Mouse (Mus musculus): Measurements from ENCODE around the gene Fam19a2. TPM values are rescaled to one million over a fixed set of nuclear protein-coding genes. Genes with fewer than 3 reads are reported as not detected.

The Fam19a2 gene
- total and polyA plus RNA-seq, 2 experiments = 0.53 to 3.1 TPM

- H3K36me3 ChIP-seq (ENCODE audit: control insufficient read depth, insufficient read depth, low read length) = no peaks in the 10 kb centered on the region
- H3K27me3 ChIP-seq (ENCODE audit: control insufficient read depth, insufficient read depth, low read length) = no peaks in the 10 kb centered on the region
- H3K27ac ChIP-seq (replicated peaks; ENCODE audit: insufficient read depth, low read depth, low read length) = no peak overlapping the region
- H3K9ac ChIP-seq (ENCODE audit: low read depth, low read length) = no peak overlapping the region
- DNase-seq (ENCODE audit: extremely low read depth, low read depth, low spot score) = no peak
- no peaks in the 10 kb centered on the region for H3K79me2 ChIP-seq (ENCODE audit: control insufficient read depth, insufficient read depth, low read length)
- TF ChIP-seq POLR2A (IDR thresholded peaks at IDR 0.05; ENCODE audit: extremely low read depth, insufficient read depth, low read length) = no peak
- TF ChIP-seq CTCF (IDR thresholded peaks at IDR 0.05; ENCODE audit: low read depth, low read length) = no peak
- no peak overlapping the region for H3K4me3 ChIP-seq (ENCODE audit: insufficient read depth, low read depth, low read length)
- H3K4me1 ChIP-seq (ENCODE audit: control insufficient read depth, insufficient read depth, low read length) = no peaks in the 10 kb centered on the region
Measured at GRCm38 (mm10) chr10:123307300-123307699, 43.5 kb downstream of the Fam19a2 start.

GRCm38 (mm10) chr10:123326271-123326670 lies 62.5 kb downstream of the Fam19a2 start:
- no peaks in the 10 kb centered on the region for H3K79me2 ChIP-seq (ENCODE audit: control insufficient read depth, insufficient read depth, low read length)
- H3K27ac ChIP-seq (replicated peaks; ENCODE audit: insufficient read depth, low read depth, low read length) = no peak overlapping the region
- 87% methylated on average over 3 of the region's 3 CpGs for WGBS
- TF ChIP-seq POLR2A (IDR thresholded peaks at IDR 0.05; ENCODE audit: extremely low read depth, insufficient read depth, low read length) (no peak), CTCF (IDR thresholded peaks at IDR 0.05; ENCODE audit: low read depth, low read length) (no peak)
- no peak overlapping the region for H3K4me3 ChIP-seq (ENCODE audit: insufficient read depth, low read depth, low read length)
- no peak for DNase-seq (ENCODE audit: extremely low read depth, low read depth, low spot score)
- H3K4me1 ChIP-seq (ENCODE audit: control insufficient read depth, insufficient read depth, low read length) = no peaks in the 10 kb centered on the region
- H3K9ac ChIP-seq (ENCODE audit: low read depth, low read length) = no peak overlapping the region
- no peaks in the 10 kb centered on the region for H3K36me3 ChIP-seq (ENCODE audit: control insufficient read depth, insufficient read depth, low read length)
- no peaks in the 10 kb centered on the region for H3K27me3 ChIP-seq (ENCODE audit: control insufficient read depth, insufficient read depth, low read length)

GRCm38 (mm10) chr10:123341280-123341679 lies 77.5 kb downstream of the Fam19a2 start:
- no peak for DNase-seq (ENCODE audit: extremely low read depth, low read depth, low spot score)
- no peak for TF ChIP-seq CTCF (IDR thresholded peaks at IDR 0.05; ENCODE audit: low read depth, low read length)
- no peak for TF ChIP-seq POLR2A (IDR thresholded peaks at IDR 0.05; ENCODE audit: extremely low read depth, insufficient read depth, low read length)
- H3K36me3 ChIP-seq (ENCODE audit: control insufficient read depth, insufficient read depth, low read length) = no peaks in the 10 kb centered on the region
- no peaks in the 10 kb centered on the region for H3K27me3 ChIP-seq (ENCODE audit: control insufficient read depth, insufficient read depth, low read length)
- H3K27ac ChIP-seq (replicated peaks; ENCODE audit: insufficient read depth, low read depth, low read length) = no peak overlapping the region
- no peaks in the 10 kb centered on the region for H3K79me2 ChIP-seq (ENCODE audit: control insufficient read depth, insufficient read depth, low read length)
- H3K9ac ChIP-seq (ENCODE audit: low read depth, low read length) = no peak overlapping the region
- WGBS = 62% methylated on average over 5 of the region's 5 CpGs
- no peak overlapping the region for H3K4me3 ChIP-seq (ENCODE audit: insufficient read depth, low read depth, low read length)
- no peaks in the 10 kb centered on the region for H3K4me1 ChIP-seq (ENCODE audit: control insufficient read depth, insufficient read depth, low read length)

GRCm38 (mm10) chr10:123342591-123343236 lies 78.9 kb downstream of the Fam19a2 start:
- TF ChIP-seq POLR2A (IDR thresholded peaks at IDR 0.05; ENCODE audit: extremely low read depth, insufficient read depth, low read length) (no peak), CTCF (IDR thresholded peaks at IDR 0.05; ENCODE audit: low read depth, low read length) (peak; percentile 11; the same call in 1 of the 2 replicates)
- Histone ChIP-seq H3K79me2 (ENCODE audit: control insufficient read depth, insufficient read depth, low read length) (no peaks in the 10 kb centered on the region), H3K4me3 (ENCODE audit: insufficient read depth, low read depth, low read length) (no peak overlapping the region), H3K4me1 (ENCODE audit: control insufficient read depth, insufficient read depth, low read length) (no peaks in the 10 kb centered on the region), H3K9ac (ENCODE audit: low read depth, low read length) (no peak overlapping the region), H3K36me3 (ENCODE audit: control insufficient read depth, insufficient read depth, low read length) (no peaks in the 10 kb centered on the region), H3K27me3 (ENCODE audit: control insufficient read depth, insufficient read depth, low read length) (no peaks in the 10 kb centered on the region), H3K27ac (replicated peaks; ENCODE audit: insufficient read depth, low read depth, low read length) (no peak overlapping the region)
- 20% methylated on average over 5 of the region's 5 CpGs for WGBS
- DNase-seq (ENCODE audit: extremely low read depth, low read depth, low spot score) = no peak

DNA sequence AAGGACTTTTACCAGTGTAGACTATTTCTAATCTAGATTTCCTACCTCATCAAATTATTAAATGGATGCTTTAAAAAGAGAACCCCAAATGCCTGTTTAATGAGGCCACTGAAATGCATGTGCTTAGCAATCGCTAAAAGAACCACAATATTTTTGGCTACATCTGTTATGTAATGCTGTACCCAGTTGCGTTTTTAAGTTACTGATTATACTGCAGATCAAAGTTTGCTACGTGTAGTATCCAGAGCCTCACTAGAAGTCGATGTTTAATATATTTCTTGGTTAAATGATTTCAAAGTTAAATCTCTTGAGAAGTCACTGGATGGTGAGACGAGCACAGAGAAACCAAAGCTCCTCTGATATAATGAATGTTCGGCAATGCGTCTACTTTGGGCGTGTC lies 82.5 kb downstream of the Fam19a2 start:
- no peak overlapping the region for H3K9ac ChIP-seq (ENCODE audit: low read depth, low read length)
- 93% methylated on average over 8 of the region's 8 CpGs for WGBS
- TF ChIP-seq POLR2A (IDR thresholded peaks at IDR 0.05; ENCODE audit: extremely low read depth, insufficient read depth, low read length) = no peak
- no peak for TF ChIP-seq CTCF (IDR thresholded peaks at IDR 0.05; ENCODE audit: low read depth, low read length)
- H3K4me1 ChIP-seq (ENCODE audit: control insufficient read depth, insufficient read depth, low read length) = no peaks in the 10 kb centered on the region
- no peaks in the 10 kb centered on the region for H3K79me2 ChIP-seq (ENCODE audit: control insufficient read depth, insufficient read depth, low read length)
- H3K27ac ChIP-seq (replicated peaks; ENCODE audit: insufficient read depth, low read depth, low read length) = no peak overlapping the region
- no peaks in the 10 kb centered on the region for H3K27me3 ChIP-seq (ENCODE audit: control insufficient read depth, insufficient read depth, low read length)
- DNase-seq (ENCODE audit: extremely low read depth, low read depth, low spot score) = no peak
- no peaks in the 10 kb centered on the region for H3K36me3 ChIP-seq (ENCODE audit: control insufficient read depth, insufficient read depth, low read length)
- H3K4me3 ChIP-seq (ENCODE audit: insufficient read depth, low read depth, low read length) = no peak overlapping the region

GRCm38 (mm10) chr10:123353667-123354066 lies 89.9 kb downstream of the Fam19a2 start:
- Histone ChIP-seq H3K4me3 (ENCODE audit: insufficient read depth, low read depth, low read length) (no peak overlapping the region), H3K79me2 (ENCODE audit: control insufficient read depth, insufficient read depth, low read length) (no peaks in the 10 kb centered on the region), H3K9ac (ENCODE audit: low read depth, low read length) (no peak overlapping the region), H3K27me3 (ENCODE audit: control insufficient read depth, insufficient read depth, low read length) (no peaks in the 10 kb centered on the region), H3K27ac (replicated peaks; ENCODE audit: insufficient read depth, low read depth, low read length) (no peak overlapping the region), H3K36me3 (ENCODE audit: control insufficient read depth, insufficient read depth, low read length) (no peaks in the 10 kb centered on the region), H3K4me1 (ENCODE audit: control insufficient read depth, insufficient read depth, low read length) (no peaks in the 10 kb centered on the region)
- 77% methylated on average over 5 of the region's 5 CpGs for WGBS
- no peak for DNase-seq (ENCODE audit: extremely low read depth, low read depth, low spot score)
- TF ChIP-seq POLR2A (IDR thresholded peaks at IDR 0.05; ENCODE audit: extremely low read depth, insufficient read depth, low read length) (no peak), CTCF (IDR thresholded peaks at IDR 0.05; ENCODE audit: low read depth, low read length) (no peak)
